Mouse (Mus musculus) embryonic facial prominence, embryonic 12.5 days (tissue): ENCODE measurements around the gene Vps53. TPM values are rescaled to one million over a fixed set of nuclear protein-coding genes. Genes with fewer than 3 reads are reported as not detected.

ENCODE experiments used
- ATAC-seq: fragments of 200-750 bp; cut with Nextera tagmentation; 2 replicates; pipeline ENCODE4 v1.8.0; 2017; ENCODE audit not compliant: insufficient number of reproducible peaks, insufficient read depth, low FRiP score, low TSS enrichment
- H3K27ac ChIP-seq: fragments of 300-500 bp; sonication (generic); 2 replicates; pipeline ENCODE4 v1.5.1; 2016; ENCODE audit warnings: mild to moderate bottlenecking
- H3K27me3 ChIP-seq: fragments of 300-500 bp; sonication (generic); 2 replicates; pipeline ENCODE4 v1.6.1; 2016; ENCODE audit warnings: mild to moderate bottlenecking, moderate library complexity
- H3K36me3 ChIP-seq: fragments of 300-500 bp; sonication (generic); 2 replicates; pipeline ENCODE4 v1.6.1; 2016; ENCODE audit warnings: mild to moderate bottlenecking
- H3K4me1 ChIP-seq: fragments of 300-500 bp; sonication (generic); 2 replicates; pipeline ENCODE4 v1.6.1; 2016
- H3K4me2 ChIP-seq: fragments of 300-500 bp; sonication (generic); replicated peaks from 2 replicates; pipeline ENCODE4 v1.6.1; 2016; ENCODE audit warnings: mild to moderate bottlenecking, moderate library complexity
- H3K4me3 ChIP-seq: fragments of 300-500 bp; sonication (generic); 2 replicates; pipeline ENCODE4 v1.5.1; 2016; ENCODE audit warnings: mild to moderate bottlenecking
- H3K9ac ChIP-seq: fragments of 300-500 bp; sonication (generic); 2 replicates; pipeline ENCODE4 v1.6.1; 2016; ENCODE audit warnings: mild to moderate bottlenecking, moderate library complexity
- H3K9me3 ChIP-seq: fragments of 300-500 bp; sonication (generic); 2 replicates; pipeline ENCODE4 v1.6.1; 2016; ENCODE audit warnings: mild to moderate bottlenecking, moderate library complexity
- WGBS: fragments of 180-500 bp; shearing (Covaris S2); methylation state at CpG from one replicate; pipeline ENCODE4 v1.1.7; 2016; 5-methylcytosine and 5-hydroxymethylcytosine counted together
- polyA plus RNA-seq: library from polyadenylated mRNA; unstranded; fragments of >200 nt; fragmentation: Nextera tagmentation; extraction: Ambion mirVana; gene quantifications from 2 replicates; pipeline ENCODE4 v1.2.1, GENCODE M21; 2016

The Vps53 gene
- polyA plus RNA-seq, 1 experiment from 2014 or later: 44.1 TPM

- Histone ChIP-seq H3K27me3 (peaks cover 18% of the 10 kb centered on the region), H3K4me2 (no peak overlapping the region), H3K36me3 (no peaks in the 10 kb centered on the region), H3K9me3 (no peaks in the 10 kb centered on the region), H3K27ac (no peak overlapping the region), H3K4me3 (no peak overlapping the region), H3K9ac (no peak overlapping the region), H3K4me1 (0 out of 2 replicates have a peak, but pooled peaks cover 3% of the 10 kb centered on the region)
- no peak for ATAC-seq
- 89% methylated on average over 5 of the region's 5 CpGs for WGBS
Measured at GRCm38 (mm10) chr11:76000701-76001100, 178.7 kb downstream of the Vps53 start.

- H3K27ac ChIP-seq: no peak within 1 kb of the TSS
- no peak for ATAC-seq
Measured at GRCm38 (mm10) chr11:75999440-76000155, 179.8 kb downstream of the Vps53 start, which contains the start of gene 1700016K19Rik. TSS of gene 1700016K19Rik (plus strand) at chr11:75999912.

More at GRCm38 (mm10) chr11:75999440-76000155, 179.8 kb downstream of the Vps53 start, which contains the start of gene 1700016K19Rik:
- Histone ChIP-seq H3K4me1 (0 out of 2 replicates have a peak, but pooled peaks cover 3% of the 10 kb centered on the region), H3K9ac (peak within 1 kb of the TSS; percentile 38), H3K9me3 (no peaks in the 10 kb centered on the region), H3K36me3 (no peaks in the 10 kb centered on the region), H3K27me3 (peaks cover 18% of the 10 kb centered on the region), H3K4me3 (peak within 1 kb of the TSS; percentile 55), H3K4me2 (peak within 1 kb of the TSS; percentile 79)
- 12% methylated on average over 36 of the region's 36 CpGs for WGBS

Other genes starting within 250 kb of the Vps53 start
- gene Rph3al, start 241.2 kb downstream of the Vps53 start, polyA plus RNA-seq: 3.7 TPM in 2 replicates
- 0.29 and 1.0 TPM in 2 replicates for gene 1700016K19Rik, start 179.7 kb downstream of the Vps53 start, polyA plus RNA-seq
- 63.2 and 64.5 TPM in 2 replicates for gene Rflnb, start 151.9 kb downstream of the Vps53 start, polyA plus RNA-seq
- gene Fam57a, start within 50 bp of the Vps53 start, polyA plus RNA-seq: 26.8 and 27.5 TPM in 2 replicates
- 0.72 and 0.87 TPM in 2 replicates for gene Dbil5, start 38.0 kb upstream of the Vps53 start, polyA plus RNA-seq
- 34.5 TPM in 2 replicates for gene Gemin4, start 38.0 kb upstream of the Vps53 start, polyA plus RNA-seq
- gene Mrm3, start 64.1 kb upstream of the Vps53 start, polyA plus RNA-seq: 26.3 and 27.6 TPM in 2 replicates
- gene Glod4, start 64.1 kb upstream of the Vps53 start, polyA plus RNA-seq: 121 and 126 TPM in 2 replicates
- gene Nxn, start 219.5 kb upstream of the Vps53 start, polyA plus RNA-seq: 72.1 and 77.9 TPM in 2 replicates
- 142 TPM in 2 replicates for gene Timm22, start 227.3 kb upstream of the Vps53 start, polyA plus RNA-seq